Mouse (Mus musculus) activated CD4-positive, CD25-positive, alpha-beta regulatory T cell, adult 4 months (primary cell): ENCODE results near the gene Dpt. TPM values are rescaled to one million over a fixed set of nuclear protein-coding genes. Genes with fewer than 3 reads are reported as not detected.
A peak's percentile ranks its signal among the peaks of the same experiment; 100 is the strongest.
"Not testable (repeated sequence)": the region's sequence is repeated elsewhere in the genome, so short reads cannot be mapped to it uniquely, and the experiment has no call there.

Source experiments
- ATAC-seq: one replicate; pipeline ENCODE4 v1.8.0; 2017
- polyA plus RNA-seq, 2 experiments: library from polyadenylated mRNA; unstranded; fragments of 100-300 nt; shearing (Covaris generic); gene quantifications; one replicate each; pipeline ENCODE4 v1.2.1; 2017

The Dpt gene
- polyA plus RNA-seq = under 1 TPM; 0.57 to 0.83 TPM

DNA sequence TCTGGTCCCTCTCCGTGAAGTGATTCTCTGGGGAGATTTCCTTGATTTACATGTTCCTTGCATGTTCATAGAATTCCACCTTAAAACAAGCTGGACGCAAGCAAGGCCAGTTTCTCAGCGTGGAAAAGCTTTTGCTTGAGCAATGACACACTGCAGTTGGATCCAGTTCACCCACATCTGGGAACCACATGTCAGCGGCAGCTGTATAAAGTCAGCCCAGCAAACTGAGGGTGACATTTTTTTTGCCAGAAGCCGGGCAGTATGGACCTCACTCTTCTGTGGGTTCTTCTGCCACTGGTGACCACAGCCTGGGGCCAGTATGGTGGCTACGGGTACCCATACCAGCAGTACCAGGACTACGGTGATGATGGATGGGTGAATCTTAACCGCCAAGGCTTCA, at the start of gene Dpt:
Gene Dpt, plus strand, starts transcription at position 174 of the 400 bp plus-strand sequence.
- ATAC-seq = no peak

DNA sequence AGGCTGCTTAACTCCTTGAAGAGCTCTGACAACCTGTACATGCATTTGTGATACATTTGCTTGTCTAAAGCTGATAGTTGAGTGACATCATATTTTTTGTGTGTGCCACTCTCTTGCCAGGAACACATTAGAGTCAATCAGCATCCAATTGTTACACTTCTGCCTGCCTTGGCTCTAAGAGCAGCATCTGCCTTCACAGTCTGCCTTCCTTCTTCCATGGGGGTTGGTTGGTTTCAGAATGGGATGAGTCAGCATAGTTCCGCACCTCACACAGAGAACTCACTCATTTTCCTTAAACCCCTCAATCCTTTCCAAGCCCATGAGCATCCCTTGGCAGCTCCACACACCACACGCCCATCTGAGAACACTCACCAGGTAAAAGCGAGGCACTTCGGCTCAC, 42.7 kb upstream of the Dpt start:
- ATAC-seq = no peak

DNA sequence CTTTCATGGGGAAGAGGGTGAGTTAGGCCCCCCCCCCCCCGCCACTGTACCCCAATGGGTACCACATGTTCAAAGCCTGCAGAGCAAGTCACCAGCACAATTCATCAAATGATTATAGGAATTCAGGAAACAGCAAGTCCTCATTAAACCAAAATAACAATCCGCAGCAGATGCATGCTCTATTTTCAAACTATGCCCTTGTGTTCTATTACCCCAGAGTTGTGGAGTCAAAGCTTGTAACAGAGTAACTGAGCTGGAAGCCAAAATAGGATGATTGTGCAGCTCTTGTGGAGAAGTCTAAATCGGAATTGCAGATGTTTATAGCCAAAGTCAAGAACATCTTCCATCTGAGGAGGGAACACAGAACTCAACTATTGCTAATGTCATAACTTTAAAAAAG, 40.8 kb upstream of the Dpt start:
- no peak for ATAC-seq

DNA sequence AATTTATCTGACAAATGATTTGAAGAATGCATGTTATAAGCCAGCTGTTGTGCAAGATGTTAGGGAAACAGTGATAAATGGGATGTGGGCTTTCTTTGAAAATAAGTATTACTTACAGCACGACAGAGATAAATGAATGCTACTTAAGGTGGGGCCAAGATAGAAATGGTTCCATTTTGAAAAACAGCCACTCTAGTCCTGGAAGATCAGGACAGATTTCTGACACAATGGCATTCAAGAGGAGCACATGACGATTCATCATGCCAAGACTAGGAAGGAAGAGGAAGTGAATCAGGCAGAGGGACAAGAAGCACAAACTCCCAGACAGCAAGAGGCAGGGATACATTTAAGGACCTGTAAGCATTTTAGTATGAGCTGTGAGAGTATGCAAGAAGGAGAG, 39.5 kb upstream of the Dpt start:
- ATAC-seq = no peak

DNA sequence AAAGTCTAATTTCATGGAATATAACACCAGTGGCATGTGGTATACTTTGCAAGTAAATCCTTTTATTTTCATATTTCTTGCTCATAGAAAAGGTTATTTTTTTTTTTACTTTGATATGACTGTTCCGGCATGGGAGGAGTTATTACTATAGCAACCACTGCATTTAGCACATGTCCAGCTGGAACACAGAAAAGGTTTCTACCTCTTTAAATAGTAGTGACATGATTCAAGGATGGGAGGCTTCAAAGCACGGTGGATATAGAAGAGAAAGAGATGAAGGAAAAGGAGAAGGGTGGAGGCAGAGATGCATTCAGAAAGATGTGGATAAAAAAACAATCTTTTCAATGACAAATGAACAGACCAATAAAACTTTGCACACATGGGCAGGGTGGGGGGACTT, 38.0 kb upstream of the Dpt start:
- no peak for ATAC-seq

DNA sequence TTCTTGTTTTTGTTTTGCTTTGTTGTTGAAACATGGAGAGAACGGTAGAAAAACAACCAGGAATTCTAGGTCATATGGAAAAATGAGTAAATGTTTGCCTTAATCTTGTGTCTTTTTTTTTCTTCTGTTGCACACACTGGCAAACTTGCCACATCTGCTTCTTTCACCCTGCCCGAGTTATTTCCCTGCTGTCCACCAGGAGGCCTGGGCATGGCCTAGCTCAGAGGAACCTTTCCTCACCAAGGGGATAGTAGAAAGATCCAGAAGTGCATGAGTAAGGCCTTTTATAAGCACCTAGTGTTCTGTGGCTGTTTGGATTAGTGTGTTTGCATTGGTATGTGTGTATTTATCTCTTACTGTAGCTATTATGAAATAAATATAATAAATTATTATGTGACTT, 34.2 kb upstream of the Dpt start:
- ATAC-seq = peak; percentile 28

DNA sequence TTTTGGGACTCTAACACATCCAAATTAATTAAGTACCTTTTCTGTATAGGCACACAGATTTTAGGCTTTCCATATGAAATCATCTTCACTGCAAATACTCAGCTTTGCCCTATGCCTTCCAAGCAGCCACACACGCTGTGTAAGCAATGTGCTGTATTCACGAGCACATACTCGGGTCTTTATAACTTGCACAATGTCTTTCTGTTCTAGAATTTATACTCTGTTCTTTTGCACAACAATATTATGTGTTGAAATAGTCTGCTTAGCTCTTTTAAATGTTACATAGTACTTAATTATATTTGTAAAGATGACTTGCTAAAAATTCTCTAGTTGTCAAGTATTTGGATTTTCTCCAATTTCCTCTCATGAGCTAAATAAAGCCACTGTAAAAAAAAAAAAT, 29.8 kb upstream of the Dpt start:
- ATAC-seq = no peak

DNA sequence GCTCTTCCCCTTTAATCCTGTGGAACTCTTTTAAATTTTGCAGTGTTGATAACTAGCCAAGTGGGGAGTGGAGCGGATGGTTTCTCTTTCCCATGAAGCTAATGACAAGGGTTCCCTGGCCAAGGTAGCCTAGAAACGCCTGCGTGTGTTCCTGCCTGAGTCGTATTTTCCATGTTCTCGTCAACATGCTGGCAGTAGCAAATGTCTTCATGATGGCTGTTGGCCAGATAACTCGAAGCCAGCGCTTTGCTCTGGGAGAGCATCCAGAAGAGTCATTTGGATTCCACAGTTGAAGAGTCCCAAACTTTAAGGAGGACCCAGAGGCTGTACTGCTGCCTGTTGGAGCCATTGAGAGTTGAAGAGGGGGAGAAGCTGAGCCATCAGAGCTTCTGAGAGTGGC, 25.8 kb upstream of the Dpt start:
- ATAC-seq = no peak

DNA sequence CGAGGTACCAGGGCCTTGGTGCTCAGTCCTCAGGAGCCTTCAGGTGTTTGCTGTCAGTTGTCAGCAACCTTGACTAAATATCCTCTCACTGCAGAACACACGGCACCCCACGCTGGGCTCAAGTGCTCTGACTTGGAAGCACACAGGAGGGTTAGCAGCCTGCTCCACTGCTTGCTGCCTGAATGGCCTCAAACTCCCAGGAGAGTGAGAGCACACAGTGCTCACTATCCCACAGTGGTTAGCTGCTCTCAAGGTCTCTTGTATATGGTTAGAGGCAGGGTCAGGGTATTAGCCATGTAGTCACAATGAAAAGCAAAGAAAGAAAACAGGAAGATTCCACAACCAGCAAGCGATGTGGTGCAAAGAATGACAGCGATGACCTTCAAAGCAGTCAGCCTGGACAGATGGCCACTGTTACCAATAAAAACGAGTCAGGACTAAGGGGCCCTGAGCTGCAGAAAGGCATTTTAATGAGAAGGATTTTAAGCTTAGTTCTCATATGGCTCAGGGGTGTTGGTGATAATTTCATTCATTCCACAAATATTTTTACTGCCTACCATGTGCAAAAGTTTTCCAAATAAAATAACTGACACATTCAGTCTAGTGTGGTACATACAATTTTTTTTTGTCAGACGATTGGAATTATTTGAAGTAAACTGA, 15.5 kb upstream of the Dpt start:
- ATAC-seq = no peak

DNA sequence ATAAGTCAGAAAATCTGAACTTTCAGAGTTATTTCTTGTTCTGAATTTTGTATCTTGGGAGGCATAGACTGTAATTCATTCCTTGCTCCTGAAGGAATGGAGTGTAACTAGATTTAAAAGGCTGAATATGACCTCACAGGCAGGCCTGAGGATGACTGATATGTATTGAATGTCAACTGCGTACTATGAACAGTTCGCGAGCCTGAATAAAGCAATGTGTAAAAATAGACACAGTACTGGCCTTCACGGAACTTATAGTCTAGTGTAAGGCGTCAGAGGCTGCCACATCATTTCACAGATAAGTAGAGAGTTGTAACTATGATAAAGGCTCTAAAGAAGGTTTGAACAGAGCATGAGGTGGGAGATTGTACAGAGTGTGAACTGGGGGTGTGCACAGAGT, 10.3 kb upstream of the Dpt start:
- no peak for ATAC-seq

DNA sequence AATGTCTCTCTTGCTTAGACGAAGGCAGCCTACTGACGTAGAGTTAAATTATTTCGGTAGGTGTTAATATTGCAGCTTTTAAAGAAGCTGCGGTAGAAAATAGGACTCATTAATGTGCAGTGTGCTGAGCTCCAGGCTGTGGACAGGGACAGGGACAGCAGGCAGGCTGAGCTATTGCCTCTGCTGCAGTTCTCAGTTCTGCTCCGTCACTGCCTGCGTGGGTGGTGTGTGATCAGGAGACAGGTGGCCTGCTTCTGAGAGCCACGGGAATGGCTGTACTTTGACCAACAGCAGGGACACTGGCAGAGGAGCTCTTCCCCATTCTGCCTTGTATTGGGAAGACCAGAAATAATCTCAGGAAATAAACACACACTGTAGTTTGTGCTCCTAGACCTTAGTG, 8.7 kb upstream of the Dpt start:
- no peak for ATAC-seq

DNA sequence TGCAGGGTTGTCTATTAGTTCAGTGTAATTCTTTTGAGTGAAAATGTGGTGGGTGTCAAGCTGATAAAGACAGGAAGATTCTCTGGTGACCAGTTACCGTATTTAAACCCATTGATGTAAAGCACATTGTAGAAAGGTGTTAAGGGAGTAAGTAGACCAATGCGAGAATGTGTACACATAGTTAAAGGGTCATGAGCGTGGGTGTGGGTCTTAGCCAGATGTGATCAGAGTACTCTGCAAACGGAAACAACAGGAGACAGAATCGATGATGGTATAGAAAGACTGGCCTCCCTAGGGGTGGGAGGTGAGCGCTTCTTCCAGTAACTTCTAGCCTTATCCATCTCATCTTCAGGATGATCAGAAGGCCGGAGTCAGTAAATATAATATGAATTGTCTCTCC, 8.2 kb upstream of the Dpt start:
- ATAC-seq = no peak

DNA sequence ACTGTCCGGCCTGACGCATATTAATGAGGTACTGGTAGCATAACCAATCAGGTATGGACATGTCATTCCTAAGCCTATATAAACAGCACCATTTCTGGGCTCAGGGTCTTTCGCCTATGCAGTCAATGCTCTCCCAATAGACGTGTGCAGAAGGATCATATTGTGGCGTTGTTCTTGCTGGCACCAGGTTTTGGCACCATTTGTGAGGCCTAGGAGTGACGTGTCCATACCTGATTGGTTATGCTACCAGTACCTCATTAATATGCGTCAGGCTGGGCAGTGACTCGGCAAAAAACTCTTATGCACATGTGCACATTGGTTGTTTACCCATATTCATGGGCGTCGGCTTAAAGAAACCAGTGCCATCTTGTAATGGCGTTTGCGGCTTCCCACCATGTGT, 6.1 kb upstream of the Dpt start:
- not testable (repeated sequence) for ATAC-seq

DNA sequence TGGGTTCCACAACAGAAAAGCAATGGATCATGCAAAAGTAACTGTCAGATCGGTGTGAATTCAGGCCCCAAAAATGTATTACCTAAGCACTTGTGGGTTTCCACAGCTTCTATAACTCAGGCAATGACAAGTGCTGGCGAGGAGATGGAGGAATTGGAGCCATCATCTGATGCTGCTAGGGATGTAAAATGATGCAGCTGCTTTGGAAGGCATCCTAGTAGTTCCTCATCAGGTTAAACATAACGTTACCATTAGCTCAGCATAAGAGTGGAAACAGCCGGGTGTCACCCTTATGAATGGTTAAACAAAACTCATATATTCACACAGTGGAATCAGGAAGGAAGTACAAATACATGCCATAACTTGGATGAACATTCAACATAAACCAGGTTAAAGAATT, 3.4 kb upstream of the Dpt start:
- no peak for ATAC-seq

DNA sequence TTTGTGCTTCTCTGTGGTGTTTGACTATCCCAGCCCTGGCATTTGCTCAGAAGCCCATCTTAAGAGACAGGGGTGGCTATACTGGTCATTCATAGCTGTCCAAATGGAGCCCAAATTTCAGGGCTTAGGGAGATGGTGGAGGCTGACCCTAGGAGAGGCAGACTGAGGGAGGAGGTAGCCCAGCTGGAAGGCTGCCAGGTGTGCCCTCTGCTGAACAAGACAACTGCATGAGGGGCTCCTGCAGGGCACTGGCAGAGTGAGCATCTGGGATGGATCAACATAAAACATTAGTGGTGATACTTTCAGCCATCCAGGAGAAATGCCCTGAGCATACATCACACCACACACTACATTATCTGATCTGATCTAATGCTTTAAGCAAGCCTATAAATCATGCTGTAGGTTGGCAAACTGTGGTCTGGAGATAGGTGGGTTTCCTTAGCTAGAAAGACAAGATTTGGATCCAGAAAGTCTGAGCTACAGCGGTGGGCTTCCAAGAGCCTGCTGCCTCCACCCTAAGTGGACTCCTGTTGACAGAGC, 1.4 kb downstream of the Dpt start:
- no peak for ATAC-seq

DNA sequence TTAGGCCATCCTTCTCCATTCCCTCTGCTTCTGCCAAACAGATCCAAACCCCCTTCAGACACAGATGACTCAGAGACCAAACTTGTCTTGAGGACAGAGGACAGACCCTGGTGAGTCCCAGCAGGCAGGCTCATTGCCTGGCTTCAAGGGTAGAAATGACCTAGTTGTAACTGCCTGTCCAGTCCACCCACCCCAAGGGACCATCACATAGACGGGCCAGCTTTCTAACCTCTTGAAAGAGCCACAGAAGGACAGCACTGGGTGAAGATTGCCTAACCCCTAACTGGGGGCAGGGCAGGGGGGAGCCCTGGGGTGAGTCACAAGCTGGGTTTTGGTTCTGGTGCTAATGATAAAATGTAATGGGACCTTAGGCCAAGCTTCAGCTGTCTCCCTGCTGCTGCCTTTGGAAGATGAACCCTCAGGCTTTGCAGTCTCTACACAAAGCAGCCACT, 2.1 kb downstream of the Dpt start:
- ATAC-seq = no peak

DNA sequence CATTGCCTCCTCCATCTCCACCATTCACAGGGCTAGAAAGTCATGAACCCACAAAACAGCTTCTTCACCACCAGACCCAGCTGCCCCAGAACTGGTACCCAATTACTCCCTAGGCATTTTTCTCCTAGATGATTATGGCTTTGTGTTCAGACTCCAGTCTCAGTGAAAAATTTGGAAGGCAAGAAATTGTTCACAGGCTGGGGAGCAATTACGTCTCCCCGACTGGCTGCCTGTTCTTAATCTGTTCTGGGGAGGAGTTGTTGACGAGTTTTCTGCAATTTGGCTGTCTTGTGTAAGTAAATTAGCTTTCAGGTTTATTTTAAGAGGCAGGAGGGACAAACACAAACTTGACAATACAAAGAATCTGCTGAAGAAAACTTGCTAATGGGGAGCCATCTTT, 2.7 kb downstream of the Dpt start:
- ATAC-seq = no peak

DNA sequence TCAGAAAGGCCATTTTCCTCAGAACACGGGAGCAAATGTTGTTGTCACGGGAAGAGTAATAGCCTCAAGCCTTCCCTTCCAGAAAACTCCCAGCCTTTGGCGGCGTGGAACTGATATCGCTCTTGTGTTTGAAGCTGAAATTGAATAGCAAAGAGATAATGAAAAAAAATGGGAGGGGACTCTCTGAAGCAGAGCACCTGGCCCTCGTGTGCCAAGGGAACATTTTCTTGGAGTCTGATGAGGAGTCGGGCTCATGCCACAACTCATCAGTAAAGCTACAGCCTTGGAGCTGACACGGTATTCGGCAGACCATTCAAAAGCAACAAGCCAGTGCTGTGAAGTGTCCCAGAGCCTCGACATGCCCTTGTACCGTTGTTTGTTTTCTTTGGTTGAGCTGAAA, 7.8 kb downstream of the Dpt start:
- no peak for ATAC-seq

DNA sequence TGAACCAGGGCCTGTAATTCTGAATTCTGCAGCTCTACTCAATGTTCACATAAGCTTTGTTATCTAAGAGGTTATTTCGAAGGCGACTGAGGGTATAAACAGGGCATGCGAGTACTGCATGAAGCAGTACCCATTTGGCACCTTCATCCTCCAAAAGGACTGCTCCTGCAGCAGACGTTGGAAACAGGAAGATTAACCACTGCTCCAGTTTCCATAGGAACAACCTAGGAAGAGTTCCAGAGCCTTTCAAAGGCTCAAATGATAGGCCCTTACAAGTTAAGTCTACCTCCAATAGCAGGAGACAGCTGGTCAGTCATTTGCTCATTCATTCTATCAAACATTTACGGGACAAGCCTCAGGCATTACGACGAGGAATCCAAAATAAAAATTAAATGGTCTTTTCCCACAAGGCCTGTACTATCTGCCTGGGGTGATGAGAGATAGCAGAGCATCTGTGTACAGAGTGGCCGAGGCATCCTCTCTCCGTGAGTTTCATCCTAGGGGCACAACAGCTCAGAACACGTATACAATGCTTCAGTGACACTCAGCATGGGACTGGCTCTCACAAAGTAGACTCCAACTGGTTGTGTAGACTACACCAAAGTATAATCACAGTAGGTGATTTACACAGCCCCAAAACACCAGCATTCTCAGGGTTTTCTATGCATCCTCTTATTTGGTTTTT, 8.4 kb downstream of the Dpt start:
- no peak for ATAC-seq

DNA sequence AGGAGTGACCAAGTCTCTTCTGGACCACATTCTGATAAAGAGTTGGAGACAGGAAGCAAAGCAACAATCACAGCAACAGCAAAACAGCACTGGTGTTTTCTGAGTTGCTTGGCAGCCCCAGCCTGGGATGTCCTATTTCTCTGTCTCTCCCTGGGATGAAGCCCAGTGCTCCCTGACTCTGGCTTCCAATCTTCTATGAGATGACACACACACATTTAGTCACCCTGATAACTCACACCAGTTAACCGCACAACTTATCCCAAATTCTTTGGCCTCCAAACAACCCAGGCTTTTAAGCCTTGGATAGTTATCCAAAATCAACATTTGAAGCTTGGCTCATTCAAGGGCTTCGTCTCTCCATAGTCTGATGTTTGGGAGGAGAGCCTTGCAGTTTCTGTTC, 12.9 kb downstream of the Dpt start:
- ATAC-seq = no peak

DNA sequence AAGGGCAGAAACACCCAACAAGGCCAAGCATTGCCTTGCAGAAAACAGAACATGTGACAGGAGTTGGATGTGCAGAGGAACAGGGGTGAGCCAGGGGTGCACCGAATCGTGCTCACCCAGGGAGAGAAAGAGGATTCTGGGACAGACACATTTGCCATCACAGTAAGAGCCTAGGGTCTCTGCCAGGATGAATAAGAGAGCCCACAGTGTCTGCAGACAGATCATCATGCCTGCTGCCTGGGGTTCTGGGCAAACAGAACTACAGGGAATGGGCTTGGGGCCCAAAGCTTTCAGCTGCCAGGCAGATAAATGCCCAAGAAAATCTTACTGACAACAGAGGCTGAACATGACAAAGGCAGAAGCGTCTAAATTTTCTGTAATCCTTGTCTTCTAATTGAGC, 14.9 kb downstream of the Dpt start:
- ATAC-seq = no peak

DNA sequence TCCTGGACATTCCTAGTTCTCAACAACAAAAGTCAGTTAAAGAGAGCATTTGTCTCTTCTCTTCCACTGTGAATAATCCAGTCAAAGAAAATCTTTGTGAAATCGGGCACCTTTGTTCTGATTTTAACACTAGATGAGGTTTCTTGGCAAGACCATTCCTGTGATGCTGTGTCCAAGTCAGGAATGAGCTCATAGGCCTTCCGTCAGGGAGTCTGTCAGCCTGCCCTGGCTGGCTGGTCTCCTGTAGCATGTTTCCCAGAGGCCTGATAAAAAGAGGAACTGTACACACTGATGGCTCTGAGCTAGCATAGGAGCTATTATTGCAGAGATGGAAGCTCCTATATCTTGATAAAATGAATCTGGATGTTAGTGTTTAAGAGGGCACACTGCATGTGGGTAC, 17.8 kb downstream of the Dpt start:
- ATAC-seq = no peak

DNA sequence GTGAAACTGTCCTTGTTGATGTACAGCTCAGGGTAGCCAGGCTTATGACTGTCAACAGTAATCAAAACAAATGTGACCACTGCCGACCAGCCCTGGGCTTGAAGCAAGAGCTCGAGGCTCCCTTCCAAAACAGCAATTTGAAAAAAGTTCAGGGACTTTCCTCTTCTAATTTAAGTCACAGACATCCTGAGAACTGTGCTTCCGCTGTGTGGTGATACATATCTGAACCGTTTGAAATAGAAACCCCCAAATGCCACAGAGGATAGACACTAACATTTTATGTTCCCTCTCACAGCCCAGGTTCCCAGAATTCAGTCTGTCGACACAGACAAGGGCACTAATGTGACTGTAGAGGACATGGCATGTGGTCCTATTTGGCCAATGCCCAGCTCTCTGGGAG, 18.9 kb downstream of the Dpt start:
- ATAC-seq = peak; percentile 84

DNA sequence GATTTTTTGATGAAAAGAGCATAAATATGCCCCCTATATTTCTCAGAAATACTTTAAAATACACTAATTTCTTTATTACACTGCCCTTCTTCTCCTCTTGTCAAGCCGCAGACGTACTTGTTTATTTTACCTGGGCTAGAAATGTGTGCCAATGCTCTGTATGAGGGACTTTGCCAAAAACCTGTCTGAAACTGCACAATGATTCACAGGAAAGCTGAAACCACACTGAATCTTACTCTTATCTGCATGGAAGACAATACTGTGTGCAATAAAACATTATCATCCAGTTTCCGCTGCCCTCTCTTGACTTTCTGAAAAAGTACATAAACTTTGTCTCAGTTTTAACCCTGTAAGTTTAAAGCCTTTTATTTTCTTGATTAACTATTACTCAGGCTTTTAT, 20.9 kb downstream of the Dpt start:
- no peak for ATAC-seq

DNA sequence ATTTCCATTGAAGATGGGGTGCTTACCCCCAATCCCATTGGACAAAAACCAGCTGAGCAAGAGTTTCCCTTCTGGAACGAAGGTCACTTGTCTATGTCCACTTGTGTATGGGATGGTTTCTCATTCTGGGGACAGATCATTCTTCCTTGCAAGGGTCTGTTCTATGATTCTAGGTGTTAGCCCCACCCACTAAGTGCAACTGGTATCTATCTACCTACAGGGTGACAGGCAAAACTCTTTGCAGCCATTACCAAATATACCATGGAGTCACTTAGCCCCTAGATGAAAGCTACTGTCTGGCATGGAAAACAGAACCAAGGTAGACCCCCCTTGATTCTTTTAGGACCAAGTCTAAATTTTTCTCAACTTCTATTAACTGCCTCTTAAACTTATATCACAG, 24.9 kb downstream of the Dpt start:
- no peak for ATAC-seq
